Mouse (Mus musculus) forebrain, postnatal 0 days (tissue): ENCODE measurements around the gene Calr3. TPM values are rescaled to one million over a fixed set of nuclear protein-coding genes. Genes with fewer than 3 reads are reported as not detected.

Source experiments
- ATAC-seq: fragments of 200-750 bp; cut with Nextera tagmentation; 2 replicates; pipeline ENCODE4 v1.8.0; 2017; ENCODE audit warnings: mild to moderate bottlenecking, moderate library complexity
- DNase-seq: peaks from one replicate; pipeline ENCODE4 v3.0.0-alpha.2; 2015
- H3K27ac ChIP-seq: fragments of 300-500 bp; sonication (generic); 2 replicates; pipeline ENCODE4 v1.5.1; 2014; ENCODE audit warnings: low read depth, mild to moderate bottlenecking, antibody characterized with exemption, low read length, moderate library complexity, mixed read lengths
- H3K27me3 ChIP-seq: fragments of 300-500 bp; sonication (generic); 2 replicates; pipeline ENCODE4 v1.6.1; 2014; ENCODE audit warnings: mild to moderate bottlenecking, low read length, mixed read lengths; ENCODE audit not compliant: insufficient read depth
- H3K36me3 ChIP-seq: fragments of 300-500 bp; sonication (generic); 2 replicates; pipeline ENCODE4 v1.6.1; 2014; ENCODE audit warnings: mild to moderate bottlenecking, moderate library complexity; ENCODE audit not compliant: insufficient read depth
- H3K4me1 ChIP-seq: fragments of 300-500 bp; sonication (generic); 2 replicates; pipeline ENCODE4 v1.6.1; 2014; ENCODE audit warnings: antibody characterized with exemption; ENCODE audit not compliant: insufficient read depth
- H3K4me2 ChIP-seq: fragments of 300-500 bp; sonication (generic); 2 replicates; pipeline ENCODE4 v1.6.1; 2014; ENCODE audit warnings: low read depth, mild to moderate bottlenecking, moderate library complexity
- H3K4me3 ChIP-seq: fragments of 300-500 bp; sonication (generic); 2 replicates; pipeline ENCODE4 v1.5.1; 2014; ENCODE audit warnings: low read depth, low read length, mixed read lengths
- H3K9ac ChIP-seq: fragments of 300-500 bp; sonication (generic); 2 replicates; pipeline ENCODE4 v1.6.1; 2014; ENCODE audit warnings: mild to moderate bottlenecking
- H3K9me3 ChIP-seq: fragments of 300-500 bp; sonication (generic); 2 replicates; pipeline ENCODE4 v1.6.1; 2016; ENCODE audit warnings: low read length
- CTCF ChIP-seq: sonication (generic); IDR thresholded peaks from 2 replicates; pipeline ENCODE4 v1.5.1; 2016; ENCODE audit warnings: antibody characterized with exemption, control low read depth, low read depth
- WGBS: fragments of 180-500 bp; shearing (Covaris S2); extraction: QIAGEN DNeasy Blood & Tissue Kit; methylation state at CpG from one replicate; pipeline ENCODE4 v1.1.7; 2014; 5-methylcytosine and 5-hydroxymethylcytosine counted together
- polyA plus RNA-seq: library from polyadenylated mRNA; unstranded; fragments of >200 nt; fragmentation: Nextera tagmentation; extraction: Ambion mirVana; gene quantifications from 2 replicates; pipeline ENCODE4 v1.2.1, GENCODE M21; 2015
- total RNA-seq: library from RNA; depleted of rRNA; stranded (reverse); fragments of >200 nt; gene quantifications from 2 replicates; pipeline ENCODE4 v1.2.3, GENCODE M21; 2014

Calr3 gene
- total and polyA plus RNA-seq, 2 experiments from 2014 or later, result 1.00 to 1.4 TPM

GRCm38 (mm10) chr8:72485456-72486199, 42.0 kb upstream of the Calr3 start:
- Histone ChIP-seq H3K36me3 (peaks cover 57% of the 10 kb centered on the region), H3K27me3 (no peaks in the 10 kb centered on the region), H3K4me1 (no peaks in the 10 kb centered on the region), H3K27ac (no peak overlapping the region), H3K4me2 (no peak overlapping the region), H3K9me3 (no peaks in the 10 kb centered on the region), H3K4me3 (no peak overlapping the region), H3K9ac (no peak overlapping the region)
- no peak for DNase-seq
- peak; percentile 61; the same call in 1 of the 2 replicates for ATAC-seq
- TF ChIP-seq CTCF, result peak; percentile 15; the same call in 1 of the 2 replicates
- 89% methylated on average over 6 of the region's 6 CpGs for WGBS

- peak; percentile 9; the same call in 1 of the 2 replicates for TF ChIP-seq CTCF
- peak within 1 kb of the TSS; percentile 92 for H3K27ac ChIP-seq
- ATAC-seq, result peak; percentile 98
- no peaks in the 10 kb centered on the region for H3K9me3 ChIP-seq
- H3K4me2 ChIP-seq, result peak within 1 kb of the TSS; percentile 90
- no peaks in the 10 kb centered on the region for H3K27me3 ChIP-seq
- WGBS, result under 1% methylated on average over 74 of the region's 80 CpGs
- peak; percentile 99 for DNase-seq
- peak within 1 kb of the TSS; percentile 80 for H3K9ac ChIP-seq
- peaks cover 34% of the 10 kb centered on the region for H3K36me3 ChIP-seq
- H3K4me1 ChIP-seq, result peaks cover 9% of the 10 kb centered on the region
- peak within 1 kb of the TSS; percentile 88 for H3K4me3 ChIP-seq
Observed at GRCm38 (mm10) chr8:72474826-72475546, 31.3 kb upstream of the Calr3 start, which contains the start of gene Cherp. Gene Cherp, minus strand, starts transcription at chr8:72475226.

DNA sequence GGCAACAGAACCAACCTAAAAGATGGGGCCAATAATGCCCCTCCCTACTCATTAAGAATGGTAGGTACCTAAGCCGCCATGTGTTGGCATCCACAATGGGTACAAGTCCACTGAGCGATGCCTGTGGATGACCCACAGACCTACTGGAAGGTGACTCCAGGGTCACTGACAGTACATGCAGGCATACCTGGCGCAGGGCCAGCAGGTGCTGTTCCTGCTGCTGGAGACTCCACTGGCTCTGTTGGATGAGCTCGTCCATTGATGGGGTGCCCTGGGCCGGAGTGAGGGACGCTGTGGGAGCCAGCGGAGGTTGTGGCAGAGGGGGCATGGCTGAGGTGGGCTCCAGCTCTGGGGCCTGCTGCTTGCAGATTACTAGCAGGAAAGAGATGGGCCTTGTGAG, 27.0 kb upstream of the Calr3 start:
- TF ChIP-seq CTCF, result no peak
- DNase-seq (no peak), ATAC-seq (no peak)
- Histone ChIP-seq H3K27ac (no peak overlapping the region), H3K4me2 (no peak overlapping the region), H3K9me3 (no peaks in the 10 kb centered on the region), H3K9ac (no peak overlapping the region), H3K4me3 (no peak overlapping the region), H3K27me3 (no peaks in the 10 kb centered on the region), H3K4me1 (peaks cover 2% of the 10 kb centered on the region; the same call in 1 of the 2 replicates), H3K36me3 (peaks cover 75% of the 10 kb centered on the region)
- WGBS, result 93% methylated on average over 7 of the region's 7 CpGs

DNA sequence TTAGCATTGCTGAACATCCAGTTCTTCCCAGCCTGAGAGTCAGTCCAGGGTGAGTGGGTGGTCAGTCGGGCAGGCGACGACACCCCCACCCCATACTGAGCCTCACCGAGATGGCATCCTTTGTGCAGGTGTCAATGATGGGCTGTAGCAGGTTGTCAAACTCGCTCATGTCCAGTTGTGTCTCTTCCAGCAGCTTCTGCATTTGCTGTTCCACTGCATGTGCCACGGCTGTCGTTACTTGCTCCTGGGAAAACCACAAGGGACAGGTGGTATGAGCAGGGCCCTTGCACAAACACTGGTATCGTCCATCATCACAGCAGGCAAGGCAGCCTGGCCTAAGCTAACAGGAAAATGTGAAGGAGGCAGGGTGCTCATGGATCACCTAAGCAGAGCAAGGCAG, 26.3 kb upstream of the Calr3 start:
- no peak overlapping the region for H3K4me2 ChIP-seq
- H3K9me3 ChIP-seq, result no peaks in the 10 kb centered on the region
- DNase-seq (no peak), ATAC-seq (no peak)
- H3K36me3 ChIP-seq, result peaks cover 82% of the 10 kb centered on the region
- no peak overlapping the region for H3K27ac ChIP-seq
- H3K9ac ChIP-seq, result no peak overlapping the region
- TF ChIP-seq CTCF, result no peak
- H3K4me1 ChIP-seq, result no peaks in the 10 kb centered on the region
- H3K27me3 ChIP-seq, result no peaks in the 10 kb centered on the region
- H3K4me3 ChIP-seq, result no peak overlapping the region
- WGBS, result 93% methylated on average over 8 of the region's 8 CpGs

DNA sequence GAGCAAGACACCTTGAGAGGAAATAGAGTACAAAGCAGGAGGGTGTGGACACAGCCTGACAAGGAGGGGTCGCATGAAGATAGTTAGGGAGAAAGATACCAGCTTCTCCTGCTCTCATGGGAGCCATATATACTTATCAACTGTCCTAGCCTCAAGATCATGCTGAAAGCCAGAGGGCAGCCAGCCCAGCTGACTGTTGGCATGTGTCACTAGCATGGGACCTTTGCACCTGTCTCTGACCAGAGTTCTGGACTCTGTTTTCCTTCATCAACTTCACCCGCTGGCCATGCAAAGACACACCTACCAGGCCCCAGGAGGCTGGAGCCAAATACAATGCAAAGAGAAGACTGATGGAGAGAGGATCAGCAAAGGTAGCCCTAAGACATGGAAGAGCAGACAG, 25.6 kb upstream of the Calr3 start:
- DNase-seq (no peak), ATAC-seq (no peak)
- 87% methylated on average over 2 of the region's 2 CpGs for WGBS
- H3K4me1 ChIP-seq, result no peaks in the 10 kb centered on the region
- H3K36me3 ChIP-seq, result peaks cover 89% of the 10 kb centered on the region
- H3K9ac ChIP-seq, result no peak overlapping the region
- H3K4me2 ChIP-seq, result no peak overlapping the region
- no peak for TF ChIP-seq CTCF
- H3K9me3 ChIP-seq, result no peaks in the 10 kb centered on the region
- no peak overlapping the region for H3K4me3 ChIP-seq
- H3K27me3 ChIP-seq, result no peaks in the 10 kb centered on the region
- H3K27ac ChIP-seq, result no peak overlapping the region

DNA sequence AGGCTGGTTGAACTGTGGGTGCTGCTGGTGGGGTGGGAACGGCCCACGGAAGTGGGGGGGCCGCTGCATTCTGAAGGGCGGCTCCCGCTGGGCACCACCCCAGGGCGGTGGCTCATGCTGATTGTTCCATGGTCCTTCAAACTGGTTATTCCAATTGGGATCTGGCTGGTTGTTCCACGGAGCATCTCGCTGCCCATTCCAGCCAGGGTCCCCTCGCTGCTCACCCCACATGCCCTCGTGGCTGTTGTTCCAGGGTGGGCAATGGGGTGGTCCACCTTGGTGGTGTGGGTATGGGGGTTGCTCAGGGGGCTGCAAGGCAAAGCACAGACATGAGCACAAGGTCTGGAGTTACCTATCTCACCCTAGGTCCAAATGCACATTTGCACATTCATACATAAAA, 20.5 kb upstream of the Calr3 start:
- Histone ChIP-seq H3K36me3 (peaks cover 96% of the 10 kb centered on the region), H3K4me2 (no peak overlapping the region), H3K9me3 (no peaks in the 10 kb centered on the region), H3K9ac (no peak overlapping the region), H3K4me3 (no peak overlapping the region), H3K27ac (no peak overlapping the region), H3K27me3 (no peaks in the 10 kb centered on the region), H3K4me1 (no peaks in the 10 kb centered on the region)
- 94% methylated on average over 10 of the region's 10 CpGs for WGBS
- no peak for TF ChIP-seq CTCF
- DNase-seq (no peak), ATAC-seq (no peak)
